Mouse (Mus musculus) myocyte (in vitro differentiated cells): ENCODE data around the gene Lingo2. TPM values are rescaled to one million over a fixed set of nuclear protein-coding genes. Genes with fewer than 3 reads are reported as not detected.

Experiments
- H3K27me3 ChIP-seq: one replicate; pipeline ENCODE4 v1.6.1; 2011; ENCODE audit not compliant: control insufficient read depth, insufficient read depth, insufficient read length
- H3K36me3 ChIP-seq: one replicate; pipeline ENCODE4 v1.6.1; 2011; ENCODE audit not compliant: control insufficient read depth, insufficient read depth
- H3K4me2 ChIP-seq: one replicate; pipeline ENCODE4 v1.6.1; 2011; ENCODE audit warnings: low read depth, control low read depth
- H3K4me3 ChIP-seq: one replicate; pipeline ENCODE4 v1.5.1; 2011; ENCODE audit warnings: mild to moderate bottlenecking, control low read depth, moderate library complexity
- H3K79me2 ChIP-seq: one replicate; pipeline ENCODE4 v1.6.1; 2011; ENCODE audit not compliant: control insufficient read depth, insufficient read depth
- H3ac ChIP-seq: one replicate; pipeline ENCODE4 v1.6.1; 2011; ENCODE audit not compliant: control insufficient read depth, insufficient read length
- CEBPB ChIP-seq: IDR thresholded peaks from 2 replicates; pipeline ENCODE4 v1.6.1; 2011; ENCODE audit warnings: mild to moderate bottlenecking, moderate library complexity; ENCODE audit not compliant: poor library complexity, insufficient read depth, severe bottlenecking
- E2F4 ChIP-seq: IDR thresholded peaks from one replicate; pipeline ENCODE4 v1.6.1; 2011; ENCODE audit warnings: mild to moderate bottlenecking, control low read depth, moderate library complexity; ENCODE audit not compliant: insufficient read depth
- MAX ChIP-seq: IDR thresholded peaks from one replicate; pipeline ENCODE4 v1.6.1; 2011; ENCODE audit warnings: low read depth, mild to moderate bottlenecking, control low read depth
- MYOD1 ChIP-seq, 3 experiments: IDR thresholded peaks; one replicate each; pipeline ENCODE4 v1.6.1; 2011; ENCODE audit warnings: control low read depth in 2 of 3, low read depth in 2 of 3, mild to moderate bottlenecking in 2 of 3, moderate library complexity in 1 of 3; ENCODE audit not compliant: insufficient read length in 2 of 3, control insufficient read depth in 1 of 3
- MYOG ChIP-seq, 3 experiments: IDR thresholded peaks; one replicate each; pipeline ENCODE4 v1.6.1; 2011; ENCODE audit warnings: control low read depth in 2 of 3, low read depth in 2 of 3, mild to moderate bottlenecking in 2 of 3; ENCODE audit not compliant: insufficient read length in 2 of 3, control insufficient read depth in 1 of 3, insufficient read depth in 1 of 3
- POLR2A ChIP-seq: IDR thresholded peaks from one replicate; pipeline ENCODE4 v1.6.1; 2011; ENCODE audit warnings: low read depth, mild to moderate bottlenecking, control low read depth, moderate library complexity; ENCODE audit not compliant: insufficient read length
- POLR2AphosphoS2 ChIP-seq: IDR thresholded peaks from one replicate; pipeline ENCODE4 v1.6.1; 2011; ENCODE audit warnings: low read depth, control low read depth; ENCODE audit not compliant: insufficient read length
- REST ChIP-seq: IDR thresholded peaks from one replicate; pipeline ENCODE4 v1.6.1; 2011; ENCODE audit warnings: mild to moderate bottlenecking, control low read depth, moderate library complexity; ENCODE audit not compliant: insufficient read depth, insufficient read length
- SRF ChIP-seq: IDR thresholded peaks from one replicate; pipeline ENCODE4 v1.6.1; 2011; ENCODE audit warnings: low read depth; ENCODE audit not compliant: control insufficient read depth, insufficient read length
- TCF12 ChIP-seq: IDR thresholded peaks from one replicate; pipeline ENCODE4 v1.6.1; 2011; ENCODE audit warnings: mild to moderate bottlenecking, control low read depth; ENCODE audit not compliant: poor library complexity, insufficient read depth, severe bottlenecking
- TCF3 ChIP-seq: IDR thresholded peaks from one replicate; pipeline ENCODE4 v1.6.1; 2011; ENCODE audit warnings: low read depth, control low read depth; ENCODE audit not compliant: insufficient read length
- USF1 ChIP-seq: IDR thresholded peaks from one replicate; pipeline ENCODE4 v1.6.1; 2011; ENCODE audit warnings: low read depth, mild to moderate bottlenecking, control low read depth, moderate library complexity
- polyA plus RNA-seq: library from polyadenylated mRNA; unstranded; fragments of >200 nt; fragmentation: generic; extraction: Trizol; gene quantifications from one replicate; pipeline ENCODE4 v1.2.1, GENCODE M21; 2012; ENCODE audit warnings: missing spikeins

Gene Lingo2
- polyA plus RNA-seq, 1 experiment, result 0.13 TPM

DNA sequence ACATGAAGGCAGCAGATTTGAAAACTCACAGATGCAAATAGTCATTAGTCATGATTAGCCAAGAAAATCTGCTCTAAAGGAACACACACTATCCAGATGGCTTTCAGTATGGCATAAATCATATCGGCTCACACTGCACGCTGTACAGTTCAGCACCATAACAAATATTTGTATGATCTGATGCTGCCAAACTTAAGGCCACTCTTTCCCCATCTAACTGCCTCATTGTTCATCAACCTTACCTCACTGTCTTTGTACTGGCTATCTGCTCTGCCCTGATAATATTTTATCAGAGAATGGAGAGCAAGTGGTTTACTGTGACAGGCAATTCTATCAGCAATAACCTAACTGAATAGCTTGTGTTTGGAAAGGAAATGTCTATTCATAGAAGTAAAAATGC lies 254.7 kb downstream of the Lingo2 start:
- TF ChIP-seq POLR2AphosphoS2 (no peak), MYOG (IDR thresholded peaks at IDR 0.05; ENCODE audit: control insufficient read depth in 1 of 3, insufficient read depth in 1 of 3, insufficient read length in 2 of 3, low read depth in 2 of 3) (no peak), REST (no peak), MYOD1 (IDR thresholded peaks at IDR 0.05; ENCODE audit: control insufficient read depth in 1 of 3, insufficient read length in 2 of 3, low read depth in 2 of 3) (no peak), SRF (no peak), USF1 (no peak), CEBPB (no peak), POLR2A (no peak), E2F4 (no peak), TCF12 (no peak), TCF3 (no peak), MAX (no peak)
- Histone ChIP-seq H3K36me3 (no peaks in the 10 kb centered on the region), H3K79me2 (no peaks in the 10 kb centered on the region), H3K4me2 (no peak overlapping the region), H3K4me3 (no peak overlapping the region), H3K27me3 (no peaks in the 10 kb centered on the region), H3ac (no peak overlapping the region)

DNA sequence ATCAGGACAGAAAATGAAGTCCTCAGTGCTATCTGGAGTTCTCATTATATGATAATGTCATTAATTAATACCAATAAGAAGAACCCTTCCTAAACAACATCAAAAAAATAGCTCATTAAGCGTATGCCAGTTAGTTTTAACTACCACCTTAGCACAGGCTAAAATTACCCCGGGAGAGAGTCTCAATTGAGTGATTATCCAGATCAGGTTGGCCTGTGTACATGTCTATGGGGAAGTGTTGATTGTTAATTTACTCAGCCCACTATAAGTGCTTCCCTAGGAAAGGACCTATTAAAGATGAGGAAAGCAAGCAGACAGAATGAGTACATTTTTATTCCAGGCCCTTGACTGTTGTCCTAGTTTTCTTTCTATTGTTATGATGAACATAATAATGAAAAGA lies 291.6 kb downstream of the Lingo2 start:
- TF ChIP-seq MYOG (IDR thresholded peaks at IDR 0.05; ENCODE audit: control insufficient read depth in 1 of 3, insufficient read depth in 1 of 3, insufficient read length in 2 of 3, low read depth in 2 of 3), result no peak
- no peak for TF ChIP-seq USF1
- TF ChIP-seq POLR2AphosphoS2, result no peak
- TF ChIP-seq E2F4, result no peak
- no peak for TF ChIP-seq CEBPB
- TF ChIP-seq TCF3, result no peak
- no peak for TF ChIP-seq MAX
- TF ChIP-seq REST, result no peak
- TF ChIP-seq POLR2A, result no peak
- TF ChIP-seq TCF12, result no peak
- no peak for TF ChIP-seq MYOD1 (IDR thresholded peaks at IDR 0.05; ENCODE audit: control insufficient read depth in 1 of 3, insufficient read length in 2 of 3, low read depth in 2 of 3)
- no peak for TF ChIP-seq SRF
- H3K27me3 ChIP-seq, result no peaks in the 10 kb centered on the region

DNA sequence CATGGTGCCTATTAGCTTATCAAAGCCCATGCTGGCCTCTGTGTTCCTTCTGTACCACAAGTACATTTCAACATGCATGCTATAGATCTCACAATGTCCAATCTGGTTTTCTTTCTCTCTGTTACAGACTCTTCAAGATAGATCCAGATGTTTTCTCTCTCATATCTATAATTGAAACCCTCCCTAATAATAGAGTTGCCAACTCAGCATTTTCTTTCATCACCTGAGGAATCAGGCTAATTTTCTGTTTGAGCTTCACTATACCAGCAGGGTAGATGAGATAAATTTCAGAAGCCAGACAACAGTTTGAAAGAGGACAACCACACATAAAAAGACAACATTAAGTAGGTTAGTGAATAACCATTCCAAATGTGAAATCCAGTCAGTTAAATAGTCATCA lies 303.8 kb downstream of the Lingo2 start:
- Histone ChIP-seq H3K36me3 (no peaks in the 10 kb centered on the region), H3K4me2 (no peak overlapping the region), H3K79me2 (no peaks in the 10 kb centered on the region), H3ac (no peak overlapping the region), H3K27me3 (no peaks in the 10 kb centered on the region), H3K4me3 (no peak overlapping the region)
- TF ChIP-seq SRF (no peak), USF1 (no peak), MYOG (IDR thresholded peaks at IDR 0.05; ENCODE audit: control insufficient read depth in 1 of 3, insufficient read depth in 1 of 3, insufficient read length in 2 of 3, low read depth in 2 of 3) (no peak), POLR2A (no peak), MAX (no peak), E2F4 (no peak), POLR2AphosphoS2 (no peak), CEBPB (no peak), REST (no peak), TCF12 (no peak), TCF3 (no peak), MYOD1 (IDR thresholded peaks at IDR 0.05; ENCODE audit: control insufficient read depth in 1 of 3, insufficient read length in 2 of 3, low read depth in 2 of 3) (no peak)

More for the DNA sequence above, 291.6 kb downstream of the Lingo2 start:
- H3K4me2 ChIP-seq, result no peak overlapping the region
- no peak overlapping the region for H3K4me3 ChIP-seq
- H3ac ChIP-seq, result no peak overlapping the region
- no peaks in the 10 kb centered on the region for H3K79me2 ChIP-seq
- H3K36me3 ChIP-seq, result no peaks in the 10 kb centered on the region

DNA sequence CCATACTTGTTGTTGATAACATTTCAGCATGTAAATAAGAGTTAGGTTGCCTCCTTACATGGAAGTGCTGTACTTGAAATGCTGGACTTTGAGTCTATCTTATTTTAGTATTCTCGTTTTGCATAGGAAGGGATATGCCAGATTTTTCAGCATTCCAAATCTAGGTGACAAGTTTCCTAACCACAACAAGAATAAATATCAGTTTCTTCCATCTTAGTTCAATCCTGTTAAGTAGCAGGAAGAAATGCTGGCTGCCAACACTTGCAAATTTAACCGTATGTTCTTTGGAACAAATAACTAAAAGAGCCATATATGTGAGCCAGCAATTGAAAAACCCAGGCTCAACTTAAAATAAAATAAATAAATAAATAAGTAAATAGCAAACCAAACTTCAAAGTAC lies 315.9 kb downstream of the Lingo2 start:
- H3K4me2 ChIP-seq, result no peak overlapping the region
- TF ChIP-seq MAX (no peak), SRF (no peak), POLR2A (no peak), MYOD1 (IDR thresholded peaks at IDR 0.05; ENCODE audit: control insufficient read depth in 1 of 3, insufficient read length in 2 of 3, low read depth in 2 of 3) (no peak), CEBPB (no peak), USF1 (no peak), TCF12 (no peak), E2F4 (no peak), POLR2AphosphoS2 (no peak), MYOG (IDR thresholded peaks at IDR 0.05; ENCODE audit: control insufficient read depth in 1 of 3, insufficient read depth in 1 of 3, insufficient read length in 2 of 3, low read depth in 2 of 3) (no peak), TCF3 (no peak)
- no peaks in the 10 kb centered on the region for H3K79me2 ChIP-seq
- H3K4me3 ChIP-seq, result no peak overlapping the region
- no peaks in the 10 kb centered on the region for H3K36me3 ChIP-seq
- no peaks in the 10 kb centered on the region for H3K27me3 ChIP-seq
- no peak overlapping the region for H3ac ChIP-seq

DNA sequence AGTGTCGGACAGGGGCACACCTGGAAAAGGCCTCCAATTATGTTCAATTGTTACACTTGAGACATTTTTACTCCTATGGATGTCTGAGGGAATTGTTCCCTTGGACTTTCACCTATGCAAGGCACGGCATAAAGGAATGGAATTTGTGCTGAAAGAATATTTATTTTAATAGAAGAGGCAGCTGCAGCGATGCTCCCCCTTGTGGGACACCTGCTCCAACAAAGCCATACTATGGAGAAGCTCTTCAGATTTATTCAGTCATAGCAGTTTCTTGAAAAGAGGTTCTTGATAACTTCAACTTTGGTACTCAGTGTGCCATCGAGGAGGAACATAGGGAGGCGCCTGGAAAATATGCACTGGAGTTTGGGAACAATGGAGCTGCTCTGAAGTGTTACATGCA lies 374.7 kb downstream of the Lingo2 start:
- H3K4me3 ChIP-seq, result no peak overlapping the region
- H3K4me2 ChIP-seq, result no peak overlapping the region
- H3ac ChIP-seq, result no peak overlapping the region
- TF ChIP-seq SRF, result no peak
- no peak for TF ChIP-seq TCF12
- no peak for TF ChIP-seq POLR2AphosphoS2
- no peak for TF ChIP-seq USF1
- no peak for TF ChIP-seq MAX
- TF ChIP-seq CEBPB, result no peak
- no peak for TF ChIP-seq E2F4
- TF ChIP-seq POLR2A, result no peak
- H3K79me2 ChIP-seq, result no peaks in the 10 kb centered on the region
- H3K36me3 ChIP-seq, result no peaks in the 10 kb centered on the region
- no peaks in the 10 kb centered on the region for H3K27me3 ChIP-seq
